Mouse (Mus musculus) midbrain, embryonic 10.5 days (tissue): Measurements from ENCODE around the gene Nup107. TPM values are rescaled to one million over a fixed set of nuclear protein-coding genes. Genes with fewer than 3 reads are reported as not detected.

Source experiments
- DNase-seq: peaks from one replicate; pipeline ENCODE4 v3.0.0-alpha.2; 2017; ENCODE audit warnings: low spot score
- H3K27ac ChIP-seq: fragments of 300-500 bp; sonication (generic); replicated peaks from 2 replicates; pipeline ENCODE4 v1.5.1; 2016; ENCODE audit warnings: mild to moderate bottlenecking
- H3K27me3 ChIP-seq: fragments of 300-500 bp; sonication (generic); 2 replicates; pipeline ENCODE4 v1.6.1; 2016; ENCODE audit warnings: low read depth, mild to moderate bottlenecking; ENCODE audit not compliant: poor library complexity, severe bottlenecking
- H3K36me3 ChIP-seq: fragments of 300-500 bp; sonication (generic); 2 replicates; pipeline ENCODE4 v1.6.1; 2016; ENCODE audit warnings: mild to moderate bottlenecking, moderate library complexity
- H3K4me1 ChIP-seq: fragments of 300-500 bp; sonication (generic); 2 replicates; pipeline ENCODE4 v1.6.1; 2016
- H3K4me3 ChIP-seq: fragments of 300-500 bp; sonication (generic); 2 replicates; pipeline ENCODE4 v1.5.1; 2016; ENCODE audit warnings: mild to moderate bottlenecking, moderate library complexity
- H3K9me3 ChIP-seq: fragments of 300-500 bp; sonication (generic); replicated peaks from 2 replicates; pipeline ENCODE4 v1.6.1; 2016; ENCODE audit warnings: mild to moderate bottlenecking
- WGBS: fragments of 180-500 bp; shearing (Covaris S2); methylation state at CpG from one replicate; pipeline ENCODE4 v1.1.7; 2016; 5-methylcytosine and 5-hydroxymethylcytosine counted together
- polyA plus RNA-seq: library from polyadenylated mRNA; unstranded; fragments of >200 nt; fragmentation: Nextera tagmentation; extraction: Ambion mirVana; gene quantifications from 2 replicates; pipeline ENCODE4 v1.2.1, GENCODE M21; 2016

The Nup107 gene
- 95.5 and 104 TPM in 2 replicates for polyA plus RNA-seq

DNA sequence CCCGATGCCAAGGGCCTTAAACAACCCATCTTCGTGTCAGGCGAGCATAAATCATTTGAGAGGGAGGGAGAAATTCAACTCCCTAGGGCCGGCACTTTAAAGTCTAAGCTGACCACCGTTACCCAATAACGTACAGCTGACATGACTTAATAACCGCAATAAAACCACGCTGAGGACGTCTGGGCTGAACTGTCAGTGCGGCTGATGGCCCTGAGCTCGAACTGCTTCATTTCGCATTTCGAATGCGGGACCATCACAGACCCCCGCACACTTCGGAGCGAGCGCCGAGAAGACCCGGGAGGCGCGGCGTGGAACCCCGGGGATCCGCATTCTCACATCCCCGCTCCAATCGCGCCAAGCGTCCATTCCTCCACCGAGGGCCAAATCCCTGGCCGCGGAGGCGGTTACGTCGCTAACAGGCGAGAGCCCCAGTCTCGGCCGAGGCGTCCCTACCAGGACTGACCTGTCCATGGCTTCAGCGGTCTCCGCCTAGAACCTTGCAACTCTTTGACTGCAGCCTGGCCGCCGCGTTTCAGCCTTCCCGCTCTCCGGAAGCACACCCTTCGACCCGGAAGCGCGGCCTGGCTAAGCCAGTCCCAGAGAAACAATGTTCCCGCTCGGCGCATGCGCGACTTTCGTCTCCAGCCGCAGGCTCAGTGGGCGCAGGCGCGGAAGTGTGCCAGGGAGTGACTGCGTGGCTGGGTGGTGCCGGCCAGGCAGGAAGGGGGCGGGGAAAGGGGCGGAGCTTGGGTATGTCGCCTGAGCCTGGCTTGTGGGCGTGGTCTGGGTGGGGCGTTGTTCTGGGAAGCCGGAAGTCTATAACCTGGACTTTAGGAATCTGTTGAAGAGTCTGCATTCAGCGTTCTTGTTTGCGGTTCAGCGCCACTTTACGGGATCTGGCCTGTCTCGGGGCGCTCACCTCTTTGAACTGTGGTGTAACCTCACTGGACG lies at the start of gene Nup107:
Gene Nup107 (minus strand): TSS at position 565 of the 951 bp plus-strand sequence.
- H3K27ac ChIP-seq, result peak within 1 kb of the TSS; percentile 90
- DNase-seq, result peak; percentile 100
- H3K27me3 ChIP-seq, result no peaks in the 10 kb centered on the region
- under 1% methylated on average over 74 of the region's 75 CpGs for WGBS
- no peaks in the 10 kb centered on the region; the same call in 1 of the 2 replicates for H3K9me3 ChIP-seq
- H3K4me1 ChIP-seq, result peaks cover 27% of the 10 kb centered on the region
- H3K4me3 ChIP-seq, result peak within 1 kb of the TSS; percentile 71
- H3K36me3 ChIP-seq, result peaks cover 33% of the 10 kb centered on the region

DNA sequence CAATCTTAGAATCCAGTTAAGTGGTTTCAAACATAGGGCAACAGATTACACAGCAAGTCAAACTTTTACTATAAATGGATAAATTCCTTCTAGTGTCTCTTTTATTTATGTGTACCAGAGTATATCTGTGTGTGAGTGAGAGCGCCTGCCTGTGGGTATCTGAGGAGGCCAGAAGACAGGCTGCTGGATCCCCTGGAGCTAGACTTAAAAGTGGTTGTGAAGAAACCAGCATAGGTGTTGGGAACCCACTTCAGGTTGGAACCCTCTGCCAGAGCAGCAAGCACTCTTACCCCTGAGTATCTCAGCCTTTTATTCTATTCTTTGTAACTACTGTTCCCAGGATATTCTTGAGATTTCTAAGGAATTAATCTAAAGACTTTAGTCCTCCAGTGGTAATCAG lies 49.3 kb upstream of the Nup107 start:
- Histone ChIP-seq H3K4me1 (peaks cover 22% of the 10 kb centered on the region), H3K27ac (no peak overlapping the region), H3K27me3 (no peaks in the 10 kb centered on the region), H3K36me3 (peaks cover 4% of the 10 kb centered on the region; the same call in 1 of the 2 replicates), H3K9me3 (no peaks in the 10 kb centered on the region), H3K4me3 (no peak overlapping the region)
- 90% methylated on average over 1 of the region's 1 CpGs for WGBS
- DNase-seq, result no peak

- H3K27ac ChIP-seq, result no peak overlapping the region
- H3K27me3 ChIP-seq, result no peaks in the 10 kb centered on the region
- no peaks in the 10 kb centered on the region for H3K9me3 ChIP-seq
- peaks cover 14% of the 10 kb centered on the region for H3K4me1 ChIP-seq
- no peak overlapping the region for H3K4me3 ChIP-seq
- no peak for DNase-seq
- WGBS, result 93% methylated on average over 5 of the region's 5 CpGs
- H3K36me3 ChIP-seq, result peaks cover 5% of the 10 kb centered on the region; the same call in 1 of the 2 replicates
Observed at GRCm38 (mm10) chr10:117840431-117840995, 48.0 kb upstream of the Nup107 start.

DNA sequence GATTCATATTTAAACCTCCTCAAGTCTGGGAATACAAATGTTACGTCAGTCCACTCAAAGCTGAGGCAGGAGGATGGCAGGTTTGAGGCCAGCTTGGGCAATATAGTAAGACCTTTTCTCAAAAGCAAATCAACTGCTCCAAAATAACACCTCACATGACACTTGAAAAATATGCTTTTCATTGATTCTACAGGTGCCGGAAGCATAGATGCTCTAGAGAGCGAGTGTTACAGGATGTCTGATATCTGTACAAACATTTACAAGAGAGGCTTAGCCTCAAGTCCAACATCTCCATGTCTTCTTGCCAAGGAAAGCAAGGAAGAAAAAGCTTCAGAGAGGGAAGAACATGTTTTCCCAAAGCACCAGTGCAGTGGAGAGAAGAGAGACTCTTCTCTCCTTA lies 47.2 kb upstream of the Nup107 start:
- Histone ChIP-seq H3K9me3 (no peaks in the 10 kb centered on the region), H3K27me3 (no peaks in the 10 kb centered on the region), H3K36me3 (peaks cover 5% of the 10 kb centered on the region; the same call in 1 of the 2 replicates), H3K27ac (no peak overlapping the region), H3K4me3 (no peak overlapping the region), H3K4me1 (peaks cover 14% of the 10 kb centered on the region)
- DNase-seq, result no peak
- 93% methylated on average over 3 of the region's 3 CpGs for WGBS

DNA sequence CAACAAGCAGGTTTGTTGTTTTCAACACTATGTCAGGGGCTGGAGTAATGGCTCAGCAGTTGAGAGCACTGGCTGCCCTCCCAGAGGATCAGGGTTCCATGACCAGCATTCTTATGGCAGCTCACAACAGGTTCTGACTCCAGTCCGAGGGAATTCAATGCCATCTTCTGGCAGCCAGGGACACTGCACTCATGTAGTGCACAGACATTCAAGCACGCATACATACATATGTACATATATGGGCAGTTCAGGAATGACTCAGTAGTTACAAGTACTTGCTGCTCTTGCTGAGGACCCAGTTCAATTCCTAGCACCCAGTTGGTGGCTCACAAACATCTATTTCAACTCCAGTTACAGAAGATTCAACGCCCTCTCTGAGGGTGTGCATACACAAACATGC lies 46.4 kb upstream of the Nup107 start:
- peaks cover 5% of the 10 kb centered on the region; the same call in 1 of the 2 replicates for H3K36me3 ChIP-seq
- H3K27ac ChIP-seq, result no peak overlapping the region
- H3K27me3 ChIP-seq, result no peaks in the 10 kb centered on the region
- no peak for DNase-seq
- H3K4me1 ChIP-seq, result peaks cover 6% of the 10 kb centered on the region; the same call in 1 of the 2 replicates
- H3K9me3 ChIP-seq, result no peaks in the 10 kb centered on the region
- 92% methylated on average over 3 of the region's 3 CpGs for WGBS
- no peak overlapping the region for H3K4me3 ChIP-seq

- Histone ChIP-seq H3K36me3 (peaks cover 5% of the 10 kb centered on the region; the same call in 1 of the 2 replicates), H3K4me1 (no peaks in the 10 kb centered on the region), H3K27me3 (no peaks in the 10 kb centered on the region), H3K27ac (no peak overlapping the region), H3K9me3 (no peaks in the 10 kb centered on the region), H3K4me3 (no peak overlapping the region)
- DNase-seq, result no peak
- WGBS, result 79% methylated on average over 2 of the region's 2 CpGs
Observed at GRCm38 (mm10) chr10:117836354-117836753, 43.8 kb upstream of the Nup107 start.

DNA sequence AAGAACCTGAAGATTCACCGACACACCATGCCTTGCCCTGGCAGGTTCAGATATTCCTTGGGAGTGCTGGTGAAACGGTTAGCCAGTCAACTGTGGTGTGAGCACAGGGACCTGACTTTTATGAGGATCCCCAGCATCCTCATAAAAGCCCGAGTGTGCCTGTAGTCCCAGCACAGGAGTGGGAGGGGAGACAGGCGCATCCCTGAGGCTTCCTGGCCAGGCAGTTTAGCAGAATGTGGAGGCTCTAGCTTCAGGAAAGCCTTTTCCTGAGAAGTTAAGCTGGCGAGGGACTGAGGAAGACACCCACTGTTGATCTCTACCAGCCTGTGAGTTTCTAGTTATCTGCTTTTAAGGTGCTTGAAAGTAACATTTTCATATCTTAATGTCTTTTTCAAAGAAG lies 42.9 kb upstream of the Nup107 start:
- no peak overlapping the region for H3K27ac ChIP-seq
- no peak overlapping the region for H3K4me3 ChIP-seq
- H3K27me3 ChIP-seq, result no peaks in the 10 kb centered on the region
- H3K9me3 ChIP-seq, result no peaks in the 10 kb centered on the region
- no peak for DNase-seq
- WGBS, result 78% methylated on average over 5 of the region's 5 CpGs
- peaks cover 5% of the 10 kb centered on the region; the same call in 1 of the 2 replicates for H3K36me3 ChIP-seq
- H3K4me1 ChIP-seq, result no peaks in the 10 kb centered on the region

- no peaks in the 10 kb centered on the region for H3K27me3 ChIP-seq
- H3K4me1 ChIP-seq, result no peaks in the 10 kb centered on the region
- no peak for DNase-seq
- no peaks in the 10 kb centered on the region for H3K36me3 ChIP-seq
- H3K27ac ChIP-seq, result no peak overlapping the region
- WGBS, result 91% methylated on average over 3 of the region's 3 CpGs
- H3K9me3 ChIP-seq, result no peaks in the 10 kb centered on the region
- H3K4me3 ChIP-seq, result no peak overlapping the region
Observed at GRCm38 (mm10) chr10:117830797-117831196, 38.3 kb upstream of the Nup107 start.

- Histone ChIP-seq H3K9me3 (no peaks in the 10 kb centered on the region), H3K4me1 (no peaks in the 10 kb centered on the region), H3K27me3 (no peaks in the 10 kb centered on the region), H3K36me3 (no peaks in the 10 kb centered on the region; the same call in 1 of the 2 replicates), H3K27ac (no peak overlapping the region), H3K4me3 (no peak overlapping the region)
- WGBS, result 94% methylated on average over 7 of the region's 7 CpGs
- DNase-seq, result no peak
Observed at GRCm38 (mm10) chr10:117829472-117830155, 37.1 kb upstream of the Nup107 start.

DNA sequence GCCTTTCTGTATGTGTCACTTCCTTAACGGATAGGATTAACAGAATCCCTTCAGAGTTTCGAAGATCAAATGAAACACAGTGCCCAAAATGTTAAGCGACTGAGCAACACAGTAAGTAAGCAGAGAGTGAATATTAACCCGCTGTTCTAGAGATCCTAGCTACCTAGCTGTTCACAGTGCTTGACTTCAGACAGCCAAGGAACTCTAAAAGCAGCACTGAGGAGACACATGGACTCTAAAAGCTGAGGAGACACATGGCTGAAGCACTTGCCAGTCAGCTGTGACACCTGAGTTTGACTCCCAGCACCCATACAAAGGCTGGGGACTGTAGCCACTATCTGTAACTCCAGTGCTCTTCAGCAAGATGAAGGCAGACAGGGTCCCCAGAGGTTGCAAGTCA lies 36.5 kb upstream of the Nup107 start:
- Histone ChIP-seq H3K4me3 (no peak overlapping the region), H3K27me3 (no peaks in the 10 kb centered on the region), H3K27ac (no peak overlapping the region), H3K36me3 (peaks cover 6% of the 10 kb centered on the region; the same call in 1 of the 2 replicates), H3K4me1 (no peaks in the 10 kb centered on the region), H3K9me3 (no peaks in the 10 kb centered on the region)
- DNase-seq, result no peak
- 84% methylated on average over 4 of the region's 4 CpGs for WGBS

GRCm38 (mm10) chr10:117828536-117828935 lies 36.0 kb upstream of the Nup107 start:
- 77% methylated on average over 4 of the region's 4 CpGs for WGBS
- Histone ChIP-seq H3K4me3 (no peak overlapping the region), H3K36me3 (peaks cover 9% of the 10 kb centered on the region), H3K4me1 (no peaks in the 10 kb centered on the region), H3K27ac (no peak overlapping the region), H3K9me3 (no peaks in the 10 kb centered on the region), H3K27me3 (no peaks in the 10 kb centered on the region)
- no peak for DNase-seq

DNA sequence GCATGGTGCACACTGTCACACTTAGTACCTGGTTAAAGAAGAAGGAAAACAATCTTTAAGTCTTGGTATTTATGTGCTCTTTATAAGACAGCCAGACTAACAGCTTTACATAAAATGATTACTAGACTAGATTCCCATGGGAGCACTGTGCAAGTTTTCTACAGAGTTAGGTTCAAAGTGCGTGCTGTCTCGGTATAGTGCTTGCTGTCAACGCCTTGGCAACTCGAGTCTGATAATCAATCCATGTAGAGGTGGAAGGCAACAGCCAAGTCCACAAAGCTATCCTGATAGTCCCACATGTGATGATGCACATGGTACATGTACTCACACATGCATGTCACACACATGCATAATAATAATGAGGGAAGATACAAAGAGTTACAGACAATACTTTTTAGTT lies 32.1 kb upstream of the Nup107 start:
- Histone ChIP-seq H3K27ac (no peak overlapping the region), H3K4me3 (no peak overlapping the region), H3K4me1 (no peaks in the 10 kb centered on the region), H3K36me3 (peaks cover 46% of the 10 kb centered on the region), H3K9me3 (no peaks in the 10 kb centered on the region), H3K27me3 (no peaks in the 10 kb centered on the region)
- DNase-seq, result no peak
- 92% methylated on average over 4 of the region's 4 CpGs for whole genome bisulfite sequencing
